Mouse (Mus musculus): ENCODE measurements around the gene Shc2.

The Shc2 gene

GRCm38 (mm10) chr10:79668076-79668475, 30.4 kb upstream of the Shc2 start:
- no peak for DNase-seq

GRCm38 (mm10) chr10:79666493-79666892, 28.8 kb upstream of the Shc2 start:
- no peak for DNase-seq

GRCm38 (mm10) chr10:79665051-79665450, 27.3 kb upstream of the Shc2 start:
- DNase-seq = no peak

GRCm38 (mm10) chr10:79664131-79664665, 26.5 kb upstream of the Shc2 start, which contains the start of gene Madcam1:
Gene Madcam1, plus strand, starts transcription at chr10:79664559.
- peak; percentile 75 for DNase-seq

- DNase-seq = peak; percentile 10
These were observed 24.1 kb upstream of the Shc2 start for GRCm38 (mm10) chr10:79661861-79662260.

- peak; percentile 24 for DNase-seq
These were observed 22.6 kb upstream of the Shc2 start for GRCm38 (mm10) chr10:79660298-79660697.

- peak; percentile 57 for DNase-seq
These were observed 21.1 kb upstream of the Shc2 start for GRCm38 (mm10) chr10:79658829-79659228.

GRCm38 (mm10) chr10:79654946-79655395, 17.3 kb upstream of the Shc2 start:
- no peak for DNase-seq

GRCm38 (mm10) chr10:79652789-79653188, 15.1 kb upstream of the Shc2 start:
- DNase-seq = no peak

- DNase-seq = peak; percentile 68
These were observed 11.5 kb upstream of the Shc2 start for GRCm38 (mm10) chr10:79649070-79649751.

- DNase-seq = no peak
These were observed 8.0 kb upstream of the Shc2 start, which contains the start of gene Odf3l2 for GRCm38 (mm10) chr10:79645711-79646110. Gene Odf3l2, minus strand, starts transcription at chr10:79645738.

GRCm38 (mm10) chr10:79638486-79639204, 927 bp upstream of the Shc2 start:
- DNase-seq = no peak

GRCm38 (mm10) chr10:79636287-79636686, 1.4 kb downstream of the Shc2 start:
- DNase-seq = no peak

- DNase-seq = no peak
These were observed 4.5 kb downstream of the Shc2 start for GRCm38 (mm10) chr10:79633006-79633777.

GRCm38 (mm10) chr10:79631432-79631831, 6.3 kb downstream of the Shc2 start:
- no peak for DNase-seq

- DNase-seq = no peak
These were observed 9.3 kb downstream of the Shc2 start for GRCm38 (mm10) chr10:79628377-79628776.

GRCm38 (mm10) chr10:79626156-79626555, 11.6 kb downstream of the Shc2 start:
- DNase-seq = no peak

GRCm38 (mm10) chr10:79625398-79625797, 12.3 kb downstream of the Shc2 start:
- DNase-seq = no peak

- no peak for DNase-seq
These were observed 13.8 kb downstream of the Shc2 start for GRCm38 (mm10) chr10:79623950-79624349.

GRCm38 (mm10) chr10:79616376-79616775, 21.3 kb downstream of the Shc2 start:
- no peak for DNase-seq

- no peak for DNase-seq
These were observed 21.9 kb downstream of the Shc2 start for GRCm38 (mm10) chr10:79615860-79616259.

- DNase-seq = no peak
These were observed 23.4 kb downstream of the Shc2 start for GRCm38 (mm10) chr10:79614305-79614643.

All from thymus, postnatal 14 days (tissue).